Mouse (Mus musculus): ENCODE measurements at regions not wholly inside any gene's neighbourhood (a gene's known extent, or its start where the extent isn't known, plus 50 kb on each side); places are given as distances from the start of the nearest gene placed in this dataset.

DNA sequence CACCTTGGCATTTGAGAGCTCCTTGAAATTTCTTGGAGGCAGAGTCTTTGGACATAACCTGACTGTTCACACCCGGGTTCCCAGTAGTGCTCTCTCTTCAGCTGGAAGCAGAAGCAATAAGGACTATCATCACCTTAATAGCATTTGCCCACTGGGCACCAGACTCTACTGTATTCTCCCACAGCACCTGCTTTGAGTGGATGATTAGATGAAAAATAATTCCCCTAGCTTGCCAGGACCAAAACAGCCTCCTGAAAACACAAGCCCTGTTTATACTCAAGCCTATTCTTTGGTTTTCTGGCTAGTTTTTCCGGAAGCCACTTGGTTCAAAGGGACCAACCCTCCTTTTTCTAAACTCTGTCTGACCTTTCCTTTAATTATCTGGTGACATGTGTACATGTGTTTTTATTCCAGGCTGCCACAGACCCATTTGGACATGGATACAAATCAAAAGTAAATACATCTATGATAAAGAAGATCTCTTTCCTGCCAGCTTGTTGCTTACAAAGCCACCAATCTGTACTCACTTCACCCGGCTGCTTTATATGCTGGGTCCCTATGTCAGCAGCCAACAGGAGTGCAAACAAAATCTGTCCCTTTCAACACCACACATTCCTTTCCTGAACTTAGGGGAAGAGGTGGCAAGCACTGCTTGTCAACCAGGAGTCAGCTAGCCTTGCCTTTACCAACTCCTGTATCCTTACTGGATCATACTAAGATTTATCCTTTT is 787.4 kb downstream of the Bcl11a start:
- no peak for TF ChIP-seq CTCF (IDR thresholded peaks at IDR 0.05; ENCODE audit: borderline replicate concordance, insufficient read depth, low read length)
- TF ChIP-seq POLR2A (IDR thresholded peaks at IDR 0.05; ENCODE audit: low read depth, low read length), result no peak
- Histone ChIP-seq H3K4me3 (ENCODE audit: insufficient read depth, low read length) (no peak overlapping the region), H3K4me1 (ENCODE audit: control insufficient read depth, insufficient read depth, low read length) (no peaks in the 10 kb centered on the region), H3K27ac (ENCODE audit: insufficient read depth, low read length) (no peak overlapping the region)

Measured in embryonic fibroblast, embryonic 13.5 days (primary cell).